23 mouse cellular contexts compared by ENCODE assay signal in the genomic region with DNA sequence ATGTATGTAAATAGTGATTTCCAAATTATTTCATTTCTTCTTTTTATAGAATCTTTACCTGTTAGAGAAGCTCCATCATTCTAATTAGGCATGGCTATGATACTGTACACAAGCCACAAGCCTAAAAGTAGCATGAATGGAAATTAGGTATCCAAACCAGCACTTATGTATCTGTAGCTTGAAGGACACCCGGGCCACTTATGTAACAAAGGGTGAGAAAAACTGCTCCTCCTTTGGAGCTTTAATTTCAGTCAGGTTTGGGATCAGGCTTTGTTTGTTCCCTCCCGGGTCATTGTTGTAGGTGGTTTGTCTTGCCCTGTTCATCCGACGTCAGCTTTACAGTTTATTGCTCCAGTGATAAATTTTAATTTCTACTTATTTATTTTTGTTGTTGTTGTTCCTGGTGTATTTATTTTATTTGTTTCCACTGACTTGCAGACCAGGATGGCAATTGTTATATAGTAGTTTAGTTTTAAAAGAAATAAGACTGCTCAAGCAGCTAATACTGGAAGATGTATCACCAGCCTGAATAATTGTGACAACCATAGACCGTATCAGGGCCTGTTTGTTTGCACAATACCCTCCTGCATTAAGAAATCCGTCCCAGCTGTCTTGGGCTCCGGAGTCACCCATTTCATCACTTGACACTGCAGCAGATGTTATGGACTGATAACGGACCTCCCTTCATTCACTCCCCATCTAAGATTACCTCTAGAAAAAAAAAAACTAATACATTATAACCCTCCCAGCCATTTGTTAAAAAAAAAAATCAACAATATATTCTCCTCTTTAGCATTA.
DNase-seq lines count a peak whose midpoint lies in the region; ATAC-seq and TF ChIP-seq lines count a peak whose summit lies in the region.
"Had no signal": no experiment of that assay in that cellular context is flagged by ENCODE, and none has a peak within 500 bp of the region (broad histone marks: within the 10 kb centered on the region; RNA-seq: fewer than 3 reads in every experiment).

No protein-coding gene starts in this region.

- peak; percentile 6 for DNase-seq in lung, embryonic 14.5 days
- DNase-seq in lung, adult 2 months = no peak
- DNase-seq in 416B (ENCODE audit: low read depth) = peak; percentile 86
- no peak for DNase-seq in G1E (ENCODE audit: low spot score)
- no peak for DNase-seq in right cerebral cortex, adult 18-20 months
- no peak for DNase-seq in heart, postnatal 4 days
- DNase-seq: adrenal gland, postnatal 10 days; cerebellum, adult 18-20 months; cerebellum, postnatal 25 days; gastrocnemius, postnatal 25 days; kidney, adult 9 months; kidney, postnatal 4 days; layer of hippocampus, adult 9-11 months; left cerebral cortex, postnatal 4 days; liver had no signal

- no peaks in the 10 kb centered on the region for H3K36me3 ChIP-seq in lung, embryonic 14.5 days (ENCODE audit: insufficient read depth)
- H3K36me3 ChIP-seq in G1E (replicated peaks) = no peaks in the 10 kb centered on the region
- H3K36me3 ChIP-seq: forebrain, embryonic 15.5 days; heart, embryonic 15.5 days; intestine, embryonic 15.5 days had no signal

- ATAC-seq in lung, embryonic 14.5 days (ENCODE audit: insufficient read depth) = no peak
- 0 out of 2 replicates have a peak, but pooled peaks have one; percentile 22 for ATAC-seq in G1E (ENCODE audit: extremely low read depth, insufficient number of reproducible peaks, low FRiP score, poor library complexity, severe bottlenecking)
- peak; percentile 99 for ATAC-seq in megakaryocyte progenitor cell, adult 5-6 weeks (replicated peaks; ENCODE audit: poor library complexity)
- ATAC-seq: activated CD4-positive, CD25-positive, alpha-beta regulatory T cell, adult 4 months; forebrain, embryonic 15.5 days; intestine, embryonic 15.5 days had no signal

- no peaks in the 10 kb centered on the region for H3K4me1 ChIP-seq in lung, embryonic 14.5 days (ENCODE audit: insufficient read depth)
- H3K4me1 ChIP-seq in lung, adult 2 months (ENCODE audit: control insufficient read depth, insufficient read depth, low read length) = no peaks in the 10 kb centered on the region
- H3K4me1 ChIP-seq in G1E (ENCODE audit: insufficient read depth, low read depth, low read length) = no peaks in the 10 kb centered on the region
- H3K4me1 ChIP-seq: forebrain, embryonic 15.5 days; heart, embryonic 15.5 days; intestine, embryonic 15.5 days had no signal

- no peaks in the 10 kb centered on the region for H3K27me3 ChIP-seq in lung, embryonic 14.5 days (ENCODE audit: insufficient read depth, low read length)
- H3K27me3 ChIP-seq in G1E (ENCODE audit: insufficient read depth, low read length) = no peaks in the 10 kb centered on the region
- H3K27me3 ChIP-seq: forebrain, embryonic 15.5 days; heart, embryonic 15.5 days; intestine, embryonic 15.5 days had no signal

- no peak for TF ChIP-seq POLR2A in lung, adult 2 months (IDR thresholded peaks at IDR 0.05; ENCODE audit: borderline replicate concordance, extremely low read depth, low read depth, low read length)

- H3K27ac ChIP-seq in lung, embryonic 14.5 days (ENCODE audit: low read depth) = no peak overlapping the region
- H3K27ac ChIP-seq: forebrain, embryonic 15.5 days; heart, embryonic 15.5 days; intestine, embryonic 15.5 days; left cerebral cortex, adult 2 months; macrophage; stomach, postnatal 0 days had no signal

- 20% methylated on average over 8 of the region's 8 CpGs for WGBS in lung, embryonic 14.5 days
- 32% methylated on average over 8 of the region's 8 CpGs for WGBS in lung, adult 2 months

- H3K4me3 ChIP-seq in lung, embryonic 14.5 days (ENCODE audit: low read depth, low read length) = no peak overlapping the region
- no peak overlapping the region for H3K4me3 ChIP-seq in lung, adult 2 months (replicated peaks; ENCODE audit: extremely low read depth, low read depth, low read length)
- H3K4me3 ChIP-seq in G1E (ENCODE audit: low read depth, low read length) = no peak overlapping the region
- H3K4me3 ChIP-seq: forebrain, embryonic 15.5 days; heart, embryonic 15.5 days; intestine, embryonic 15.5 days; left cerebral cortex, adult 2 months had no signal

- TF ChIP-seq CTCF in lung, embryonic 14.5 days (IDR thresholded peaks at IDR 0.05; ENCODE audit: low read depth) = no peak
- TF ChIP-seq CTCF in lung, adult 2 months (IDR thresholded peaks at IDR 0.05; ENCODE audit: insufficient read depth, low read length) = no peak
- TF ChIP-seq CTCF in G1E (IDR thresholded peaks at IDR 0.05; ENCODE audit: low read depth, low read length) = no peak

- no peaks in the 10 kb centered on the region for H3K9me3 ChIP-seq in lung, embryonic 14.5 days (ENCODE audit: low read depth, low read length)
- no peaks in the 10 kb centered on the region for H3K9me3 ChIP-seq in G1E (replicated peaks)
- H3K9me3 ChIP-seq: forebrain, embryonic 15.5 days; heart, embryonic 15.5 days; intestine, embryonic 15.5 days had no signal

- H3K4me2 ChIP-seq in lung, embryonic 14.5 days = no peak overlapping the region
- H3K4me2 ChIP-seq: forebrain, embryonic 15.5 days; heart, embryonic 15.5 days; intestine, embryonic 15.5 days had no signal

- no peak overlapping the region for H3K9ac ChIP-seq in lung, embryonic 14.5 days
- H3K9ac ChIP-seq: forebrain, embryonic 15.5 days; heart, embryonic 15.5 days; intestine, embryonic 15.5 days had no signal

Comparison
In these comparisons a context has a peak if more than half of its experiments do, and no peak if none do; other contexts are left out.
1. DNase-seq: peak in lung, embryonic 14.5 days (single experiment) and 416B (single experiment); none in lung, adult 2 months (single experiment), G1E (single experiment), right cerebral cortex, adult 18-20 months (single experiment) and heart, postnatal 4 days (single experiment).